Mouse (Mus musculus) liver, adult 2 months (tissue): ENCODE measurements around the gene Wdr86. TPM values are rescaled to one million over a fixed set of nuclear protein-coding genes. Genes with fewer than 3 reads are reported as not detected.

Experiments
- DNase-seq: peaks from one replicate; pipeline ENCODE4 v3.0.0-alpha.2; 2011; ENCODE audit warnings: low read depth, low spot score; ENCODE audit errors: extremely low read depth
- H3K27ac ChIP-seq: fragments of 200-500 bp; replicated peaks from 2 replicates; pipeline ENCODE4 v1.5.1; 2012; ENCODE audit warnings: low read depth, mild to moderate bottlenecking, control low read depth, inconsistent platforms, low read length; ENCODE audit not compliant: insufficient read depth
- H3K27me3 ChIP-seq: fragments of 200-500 bp; 2 replicates; pipeline ENCODE4 v1.6.1; 2012; ENCODE audit warnings: mild to moderate bottlenecking, moderate library complexity, low read length, inconsistent platforms; ENCODE audit not compliant: control insufficient read depth, insufficient read depth
- H3K36me3 ChIP-seq: fragments of 200-500 bp; 2 replicates; pipeline ENCODE4 v1.6.1; 2012; ENCODE audit warnings: low read length, inconsistent platforms; ENCODE audit not compliant: control insufficient read depth, insufficient read depth
- H3K4me1 ChIP-seq: fragments of 200-500 bp; 2 replicates; pipeline ENCODE4 v1.6.1; 2011; ENCODE audit warnings: low read length; ENCODE audit not compliant: control insufficient read depth, insufficient read depth
- H3K4me3 ChIP-seq: fragments of 200-500 bp; 2 replicates; pipeline ENCODE4 v1.5.1; 2011; ENCODE audit warnings: low read depth, mild to moderate bottlenecking, control low read depth, low read length, moderate library complexity; ENCODE audit not compliant: insufficient read depth
- H3K79me2 ChIP-seq: fragments of 200-500 bp; 2 replicates; pipeline ENCODE4 v1.6.1; 2012; ENCODE audit warnings: inconsistent platforms, mild to moderate bottlenecking, low read length, moderate library complexity; ENCODE audit not compliant: control insufficient read depth, insufficient read depth
- H3K9ac ChIP-seq: fragments of 200-500 bp; 2 replicates; pipeline ENCODE4 v1.6.1; 2012; ENCODE audit warnings: low read depth, mild to moderate bottlenecking, control low read depth, inconsistent platforms, low read length
- CTCF ChIP-seq: fragments of 200-500 bp; IDR thresholded peaks from 2 replicates; pipeline ENCODE4 v1.5.1; 2011; ENCODE audit warnings: low read depth, low read length, control low read depth
- POLR2A ChIP-seq: fragments of 200-500 bp; IDR thresholded peaks from 2 replicates; pipeline ENCODE4 v1.6.1; 2011; ENCODE audit warnings: low read length, control low read depth; ENCODE audit not compliant: insufficient read depth; ENCODE audit errors: extremely low read depth
- WGBS: fragments of 180-500 bp; shearing (Covaris S2); methylation state at CpG from one replicate; pipeline ENCODE4 v1.1.7; 2018; 5-methylcytosine and 5-hydroxymethylcytosine counted together
- polyA plus RNA-seq: library from polyadenylated mRNA; depleted of rRNA; stranded (reverse); fragments of >200 nt; gene quantifications from 2 replicates; pipeline ENCODE4 v1.2.3, GENCODE M21; 2012
- total RNA-seq: library from RNA; depleted of rRNA; stranded (reverse); fragments of >200 nt; gene quantifications from 2 replicates; pipeline ENCODE4 v1.2.3, GENCODE M21; 2014

Wdr86 gene
- total and polyA plus RNA-seq, 2 experiments: 0.28 to 1.0 TPM

DNA sequence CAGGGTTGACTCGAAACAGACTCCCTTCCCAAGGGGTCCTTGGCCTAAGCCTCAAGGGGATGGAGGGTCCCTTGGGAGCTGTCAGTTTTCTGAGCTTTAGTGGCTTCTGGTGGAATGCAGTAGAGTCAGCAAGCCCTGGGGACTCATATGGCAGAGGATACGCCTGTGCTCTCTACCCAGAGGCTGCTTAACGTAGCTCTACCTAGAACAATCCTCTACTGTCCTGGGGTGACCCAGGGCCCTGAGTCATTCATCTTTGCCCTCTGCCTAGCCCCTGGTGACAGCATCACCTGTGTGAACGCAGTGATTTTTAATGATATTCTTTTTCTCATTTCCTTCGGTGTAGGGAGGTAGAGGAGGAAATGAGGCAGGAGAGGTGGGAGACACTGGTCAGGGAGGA is 19.2 kb upstream of the Wdr86 start:
- Histone ChIP-seq H3K79me2 (no peaks in the 10 kb centered on the region), H3K4me1 (peaks cover 4% of the 10 kb centered on the region; the same call in 1 of the 2 replicates), H3K27ac (no peak overlapping the region), H3K9ac (no peak overlapping the region), H3K4me3 (no peak overlapping the region), H3K36me3 (no peaks in the 10 kb centered on the region), H3K27me3 (no peaks in the 10 kb centered on the region)
- no peak for DNase-seq
- 74% methylated on average over 5 of the region's 5 CpGs for WGBS
- TF ChIP-seq CTCF (no peak), POLR2A (no peak)

DNA sequence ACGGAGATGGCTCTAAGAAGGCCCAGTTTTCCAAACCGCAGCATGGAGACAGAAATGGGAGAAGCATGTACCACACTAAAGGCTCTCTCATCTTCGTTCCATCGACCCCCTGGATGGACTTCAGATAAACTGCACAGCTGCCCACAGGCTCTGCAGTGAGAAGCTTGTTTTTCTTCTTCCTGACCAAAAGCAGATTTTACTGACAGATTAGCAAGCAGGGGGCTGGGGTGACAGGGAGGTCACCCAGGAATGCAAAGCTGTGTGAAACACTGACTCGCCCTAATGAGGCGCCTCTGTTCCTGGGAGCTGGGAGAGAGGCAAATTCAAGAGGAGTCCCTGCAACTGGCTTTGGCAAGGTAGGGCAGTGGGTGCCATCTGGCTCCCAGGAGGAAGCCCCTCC is 17.0 kb upstream of the Wdr86 start:
- TF ChIP-seq POLR2A (no peak), CTCF (no peak)
- Histone ChIP-seq H3K4me1 (peaks cover 4% of the 10 kb centered on the region; the same call in 1 of the 2 replicates), H3K79me2 (no peaks in the 10 kb centered on the region), H3K4me3 (no peak overlapping the region), H3K27ac (no peak overlapping the region), H3K36me3 (no peaks in the 10 kb centered on the region), H3K9ac (no peak overlapping the region), H3K27me3 (no peaks in the 10 kb centered on the region)
- 42% methylated on average over 6 of the region's 6 CpGs for WGBS
- DNase-seq: no peak

GRCm38 (mm10) chr5:24743956-24744355 is 13.4 kb upstream of the Wdr86 start:
- Histone ChIP-seq H3K9ac (no peak overlapping the region), H3K36me3 (no peaks in the 10 kb centered on the region), H3K4me3 (no peak overlapping the region), H3K4me1 (no peaks in the 10 kb centered on the region), H3K27me3 (no peaks in the 10 kb centered on the region), H3K79me2 (no peaks in the 10 kb centered on the region), H3K27ac (no peak overlapping the region)
- no peak for DNase-seq
- 81% methylated on average over 10 of the region's 10 CpGs for WGBS
- no peak for TF ChIP-seq CTCF
- TF ChIP-seq POLR2A: no peak

GRCm38 (mm10) chr5:24741172-24741885 is 10.8 kb upstream of the Wdr86 start:
- Histone ChIP-seq H3K36me3 (no peaks in the 10 kb centered on the region), H3K27ac (no peak overlapping the region), H3K9ac (no peak overlapping the region), H3K27me3 (no peaks in the 10 kb centered on the region), H3K4me1 (no peaks in the 10 kb centered on the region), H3K79me2 (no peaks in the 10 kb centered on the region), H3K4me3 (no peak overlapping the region)
- no peak for TF ChIP-seq POLR2A
- TF ChIP-seq CTCF: no peak
- WGBS: 86% methylated on average over 15 of the region's 15 CpGs
- DNase-seq: no peak

GRCm38 (mm10) chr5:24739141-24739753 is 8.7 kb upstream of the Wdr86 start:
- TF ChIP-seq POLR2A: no peak
- no peak for TF ChIP-seq CTCF
- no peaks in the 10 kb centered on the region for H3K27me3 ChIP-seq
- no peaks in the 10 kb centered on the region for H3K36me3 ChIP-seq
- H3K9ac ChIP-seq: no peak overlapping the region
- 44% methylated on average over 15 of the region's 15 CpGs for WGBS
- H3K4me3 ChIP-seq: no peak overlapping the region
- peak; percentile 38 for DNase-seq
- no peaks in the 10 kb centered on the region for H3K4me1 ChIP-seq
- H3K79me2 ChIP-seq: no peaks in the 10 kb centered on the region
- peak overlapping the region; percentile 61 for H3K27ac ChIP-seq

DNA sequence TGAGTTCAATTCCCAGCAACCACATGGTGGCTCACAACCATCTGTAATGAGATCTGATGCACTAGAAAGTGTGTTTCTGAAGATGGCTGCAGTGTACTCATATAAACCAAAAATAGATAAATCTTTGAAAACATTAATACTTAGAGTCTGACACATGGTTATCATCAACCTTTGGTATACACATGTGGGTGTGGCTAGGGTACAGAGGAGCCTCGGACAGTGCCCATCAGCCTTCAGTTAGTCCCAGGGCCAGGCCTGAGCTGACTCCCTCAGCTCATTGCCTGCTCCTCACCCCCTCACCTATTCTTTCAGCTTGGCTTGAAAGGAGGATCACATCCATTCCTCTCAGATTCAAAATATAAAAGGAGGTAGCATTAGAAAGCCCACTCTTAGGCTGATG is 8.0 kb upstream of the Wdr86 start:
- no peak overlapping the region; the same call in 1 of the 2 replicates for H3K27ac ChIP-seq
- no peaks in the 10 kb centered on the region for H3K27me3 ChIP-seq
- H3K79me2 ChIP-seq: no peaks in the 10 kb centered on the region
- no peak overlapping the region for H3K4me3 ChIP-seq
- H3K9ac ChIP-seq: no peak overlapping the region
- H3K4me1 ChIP-seq: no peaks in the 10 kb centered on the region
- no peak for TF ChIP-seq CTCF
- TF ChIP-seq POLR2A: no peak
- no peak for DNase-seq
- 84% methylated on average over 1 of the region's 1 CpGs for WGBS
- no peaks in the 10 kb centered on the region for H3K36me3 ChIP-seq
